In genomic region chr15:95772861-95773836, GRCm38 (mm10) we compare ENCODE assay signal across 8 mouse cellular contexts. TPM values are rescaled to one million over a fixed set of nuclear protein-coding genes. Genes with fewer than 3 reads are reported as not detected.
DNase-seq lines count a peak whose midpoint lies in the region; ATAC-seq and TF ChIP-seq lines count a peak whose summit lies in the region.

No protein-coding gene starts in this region.

- no peak for TF ChIP-seq POLR2A in kidney, adult 2 months (IDR thresholded peaks at IDR 0.05; ENCODE audit: low read depth, low read length)

- no peak overlapping the region for H3K27ac ChIP-seq in kidney, adult 2 months (ENCODE audit: insufficient read depth, low read depth, low read length)
- H3K27ac ChIP-seq in kidney, embryonic 16.5 days (ENCODE audit: low read length) = no peak overlapping the region

- TF ChIP-seq CTCF in kidney, adult 2 months (conservative IDR thresholded peaks at IDR 0.05; ENCODE audit: insufficient read depth, insufficient read length, low read depth, low read length) = peak; percentile 94

- H3K4me1 ChIP-seq in kidney, adult 2 months (ENCODE audit: control insufficient read depth, insufficient read depth, low read length) = peaks cover 7% of the 10 kb centered on the region; the same call in 1 of the 2 replicates
- no peaks in the 10 kb centered on the region for H3K4me1 ChIP-seq in kidney, embryonic 16.5 days (ENCODE audit: insufficient read depth, low read length)

- no peaks in the 10 kb centered on the region for H3K36me3 ChIP-seq in kidney, adult 2 months (ENCODE audit: control insufficient read depth, insufficient read depth, low read length)
- no peaks in the 10 kb centered on the region for H3K36me3 ChIP-seq in kidney, embryonic 16.5 days (ENCODE audit: insufficient read depth, low read length)

- H3K9me3 ChIP-seq in kidney, embryonic 16.5 days (ENCODE audit: low read length) = no peaks in the 10 kb centered on the region

- no peak for ATAC-seq in kidney, embryonic 16.5 days (ENCODE audit: low FRiP score, low TSS enrichment)

- no peak overlapping the region for H3K4me2 ChIP-seq in kidney, embryonic 16.5 days (replicated peaks; ENCODE audit: low read depth, low read length)

- WGBS in kidney, adult 2 months = 69% methylated on average over 14 of the region's 14 CpGs
- WGBS in kidney, embryonic 16.5 days = 65% methylated on average over 14 of the region's 14 CpGs

- no peak overlapping the region for H3K4me3 ChIP-seq in kidney, adult 2 months (ENCODE audit: insufficient read depth, low read depth, low read length)
- no peak overlapping the region for H3K4me3 ChIP-seq in kidney, embryonic 16.5 days (ENCODE audit: low read length)

- peak; percentile 81 for DNase-seq in kidney, adult 2 months
- peak; percentile 96 for DNase-seq in MEL-GATA-1-ER (ENCODE audit: extremely low read depth, low read depth)
- peak; percentile 39 for DNase-seq in cerebellum, adult 9-10 months
- peak; percentile 71 to 79 for DNase-seq in heart, postnatal 10 days
- peak; percentile 33 to 43 for DNase-seq in left cerebral cortex, postnatal 25 days (ENCODE audit: low spot score in 2 of 2)
- DNase-seq in natural killer cell, adult 2 months (ENCODE audit: low spot score in 2 of 2) = peak; percentile 52 to 75
- DNase-seq in thymus, postnatal 14 days = peak; percentile 89

- intact Hi-C loops in heart, postnatal 10 days (cut with DNase I) = loop anchor here (2.0 to 5.0 kb wide), 2 partner anchors 109 to 170 kb away; no protein-coding TSS in a partner anchor
- intact Hi-C loops in left cerebral cortex, postnatal 25 days (cut with DNase I) = loop anchor here (5.0 kb wide), 2 partner anchors 109 to 169 kb away; no protein-coding TSS in a partner anchor

- no peak overlapping the region for H3K9ac ChIP-seq in kidney, embryonic 16.5 days (replicated peaks; ENCODE audit: low read length)

- H3K27me3 ChIP-seq in kidney, adult 2 months (replicated peaks; ENCODE audit: control insufficient read depth, insufficient read depth, low read length) = no peaks in the 10 kb centered on the region
- H3K27me3 ChIP-seq in kidney, embryonic 16.5 days (ENCODE audit: insufficient read depth, low read length) = no peaks in the 10 kb centered on the region

RNA-seq across cellular contexts. Expression of gene Ano6, which starts 17.5 kb away (rescaled TPM):
- 40.3 and 47.0 TPM in 2 replicates for polyA plus RNA-seq in kidney, adult 2 months (2012; rRNA removed)
- polyA plus RNA-seq in kidney, embryonic 16.5 days (2015; fragmentation: Nextera tagmentation; extraction: Ambion mirVana) = 54.4 and 67.2 TPM in 2 replicates
- total RNA-seq in heart, postnatal 10 days (2021) = 10 to 100 TPM; 42.8 to 43.7 TPM
- 10 to 100 TPM; 21.1 to 22.2 TPM for total RNA-seq in left cerebral cortex, postnatal 25 days (2021)

Comparison
In these comparisons a context has a peak if more than half of its experiments do, and no peak if none do; other contexts are left out.
1. DNase-seq: peak in every context shown above with its lines; median percentile 96 in MEL-GATA-1-ER; 89 in thymus, postnatal 14 days; 81 in kidney, adult 2 months; 75 in heart, postnatal 10 days; 64 in natural killer cell, adult 2 months; 39 in cerebellum, adult 9-10 months; 38 in left cerebral cortex, postnatal 25 days.